Mouse (Mus musculus): ENCODE data around the gene Ubn1.
A peak's percentile ranks its signal among the peaks of the same experiment; 100 is the strongest.

The Ubn1 gene

DNA sequence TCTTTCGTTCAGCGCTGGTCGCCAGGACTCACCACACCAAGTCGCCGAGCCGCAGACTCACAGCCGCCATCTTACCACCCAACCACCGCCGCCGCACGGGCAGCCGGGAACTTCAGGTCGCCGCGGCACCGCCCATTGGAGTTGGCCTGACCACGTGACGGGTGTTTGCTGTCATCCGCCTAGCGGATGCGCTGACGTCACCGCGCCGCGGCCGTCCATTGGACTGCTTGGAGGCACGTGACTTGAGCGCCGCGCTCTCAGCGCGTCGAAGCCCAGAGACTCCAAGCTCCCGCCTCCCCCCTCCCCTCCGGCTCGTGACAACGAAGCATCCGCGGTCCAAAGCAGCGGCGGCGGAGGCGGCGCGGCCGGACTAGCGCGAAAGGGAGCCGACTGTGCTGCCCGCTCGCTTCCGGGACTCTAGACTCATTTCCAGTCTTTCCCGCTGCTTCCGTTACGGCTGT is at the start of gene Ubn1, which contains the start of gene Glyr1:
Gene Ubn1 (plus strand): TSS at position 284 of the 461 bp plus-strand sequence.
Gene Glyr1 (minus strand): TSS at position 90 of the 461 bp plus-strand sequence.
- peak; percentile 99 for DNase-seq (ENCODE audit: low read depth, low spot score)

DNA sequence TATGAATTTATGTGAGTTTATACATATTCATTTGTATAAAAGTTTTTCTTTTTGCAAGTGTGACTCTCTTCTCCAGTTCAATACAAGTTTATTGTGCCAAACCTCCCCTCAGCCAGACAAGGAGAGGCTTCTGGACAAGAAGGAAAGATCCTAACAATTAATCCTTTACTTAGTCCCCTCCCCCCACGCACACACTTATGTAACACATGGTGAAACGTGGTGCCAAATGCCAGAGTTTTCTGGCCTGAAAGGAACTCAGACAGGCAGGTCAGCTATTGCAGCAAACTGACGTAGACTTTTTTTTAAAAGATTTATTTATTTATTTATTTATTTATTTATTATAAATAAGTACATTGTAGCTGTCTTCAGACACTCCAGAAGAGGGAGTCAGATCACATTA is 49.2 kb upstream of the Ubn1 start:
- no peak for DNase-seq (ENCODE audit: low read depth, low spot score)

DNA sequence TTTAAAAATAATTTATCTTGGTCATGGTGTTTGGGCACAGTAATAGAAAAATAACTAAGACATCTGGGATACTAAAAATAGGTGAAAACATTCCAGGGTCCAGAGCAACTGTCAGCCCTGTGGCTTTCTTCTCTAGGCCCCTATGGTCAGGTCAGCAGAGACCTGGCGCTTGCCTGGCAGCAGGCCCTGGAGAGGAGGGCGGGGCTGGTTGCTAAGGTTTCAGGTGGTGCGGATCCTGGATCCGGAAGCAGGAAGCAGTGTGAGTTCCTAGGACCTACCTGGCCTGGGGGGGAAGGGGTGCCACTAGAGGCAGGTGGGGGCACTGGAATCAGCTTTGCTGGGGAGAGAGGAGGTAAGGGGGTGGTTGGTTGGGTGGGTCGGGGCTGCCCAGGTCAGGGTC is 42.8 kb upstream of the Ubn1 start, which contains the start of gene Smim22:
Gene Smim22 (plus strand): TSS at position 222 of the 400 bp plus-strand sequence.
- DNase-seq (ENCODE audit: low read depth, low spot score) = no peak

DNA sequence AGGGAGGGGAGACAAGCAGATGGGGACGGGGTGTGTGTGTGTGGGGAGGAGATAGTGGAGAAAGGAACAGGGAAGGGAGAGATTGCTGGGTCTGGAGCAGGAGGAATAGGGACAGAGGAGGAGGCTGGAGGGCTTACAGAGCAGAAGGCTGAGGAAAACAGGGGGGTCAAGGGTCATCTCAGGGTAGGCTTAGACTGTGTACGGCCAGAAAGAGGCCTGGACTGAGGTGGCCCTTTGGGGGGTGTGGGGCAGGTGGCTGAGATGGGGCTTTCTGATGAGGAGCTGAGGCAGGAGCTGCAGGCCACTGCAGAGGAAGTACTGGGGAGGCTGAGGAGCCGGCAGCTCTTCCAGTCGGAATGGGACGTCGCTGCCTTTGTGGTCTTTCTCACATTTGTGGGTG is 42.4 kb upstream of the Ubn1 start:
- DNase-seq (ENCODE audit: low read depth, low spot score) = no peak

DNA sequence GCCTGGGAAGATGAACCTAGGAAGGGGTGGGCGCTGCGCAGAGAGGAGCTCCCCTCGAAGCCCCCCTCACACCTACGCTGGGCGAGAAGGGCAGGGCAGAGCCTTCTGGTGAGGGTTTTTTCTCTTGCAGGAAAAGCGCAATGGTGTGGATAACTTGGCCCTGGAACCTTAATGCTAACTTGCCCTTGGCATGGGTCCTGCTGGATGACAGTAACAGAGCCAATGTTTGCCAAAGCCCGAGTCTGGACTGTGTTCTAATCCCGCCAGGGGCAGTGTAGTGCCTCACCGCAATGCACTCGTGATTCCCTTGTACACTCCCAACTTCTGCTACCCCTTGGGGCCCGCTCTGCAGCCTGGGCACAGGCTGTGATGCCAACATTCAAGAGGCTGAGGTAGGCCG is 41.8 kb upstream of the Ubn1 start:
- DNase-seq (ENCODE audit: low read depth, low spot score) = no peak

DNA sequence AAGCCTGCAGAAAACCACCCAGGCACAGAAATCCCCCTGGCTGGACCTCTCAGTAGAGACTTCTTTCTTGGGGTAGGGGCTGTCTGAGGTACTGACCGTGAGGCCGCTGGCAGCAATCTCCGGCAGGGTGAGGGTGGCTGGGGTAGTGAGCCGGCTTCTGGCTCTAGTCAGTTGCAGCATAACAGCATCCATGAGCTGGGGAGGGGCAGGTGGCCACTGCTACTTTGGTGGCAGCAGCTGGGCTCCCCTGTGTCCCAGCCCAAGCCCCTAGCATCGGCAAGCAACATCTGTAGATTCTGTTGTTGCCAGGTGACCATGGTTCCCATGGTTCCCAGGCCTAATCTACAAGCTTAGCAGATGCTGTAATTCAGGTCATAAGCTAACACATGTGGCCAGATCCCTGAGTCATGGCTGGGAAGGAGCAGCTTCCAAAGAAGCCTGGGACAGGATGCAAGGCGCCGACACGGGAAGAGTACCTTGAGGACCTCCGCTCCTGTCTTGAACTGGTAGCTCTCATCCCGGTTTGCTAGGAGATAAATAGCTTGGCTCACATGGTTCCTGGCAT is 39.4 kb upstream of the Ubn1 start:
- DNase-seq (ENCODE audit: low read depth, low spot score) = peak; percentile 13

DNA sequence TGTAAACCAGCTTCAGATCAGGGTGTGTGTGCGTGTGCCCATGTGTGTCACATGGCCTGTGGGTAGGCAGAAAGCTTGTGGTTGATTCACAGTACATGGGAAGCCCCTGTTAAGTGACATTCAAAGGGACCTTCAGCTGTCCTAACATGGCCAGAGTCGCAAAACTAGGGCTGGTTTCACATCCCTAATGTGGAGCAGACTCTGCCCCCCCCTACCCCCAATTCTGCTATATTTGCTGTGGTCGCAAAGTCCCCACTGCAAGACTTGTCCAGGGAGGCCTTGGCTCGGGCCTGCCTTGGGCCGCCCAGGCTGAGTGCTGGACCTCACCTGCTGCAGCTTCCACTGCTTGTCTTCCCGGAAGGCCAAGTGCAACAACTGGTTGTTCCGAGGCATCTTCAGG is 38.6 kb upstream of the Ubn1 start:
- no peak for DNase-seq (ENCODE audit: low read depth, low spot score)

DNA sequence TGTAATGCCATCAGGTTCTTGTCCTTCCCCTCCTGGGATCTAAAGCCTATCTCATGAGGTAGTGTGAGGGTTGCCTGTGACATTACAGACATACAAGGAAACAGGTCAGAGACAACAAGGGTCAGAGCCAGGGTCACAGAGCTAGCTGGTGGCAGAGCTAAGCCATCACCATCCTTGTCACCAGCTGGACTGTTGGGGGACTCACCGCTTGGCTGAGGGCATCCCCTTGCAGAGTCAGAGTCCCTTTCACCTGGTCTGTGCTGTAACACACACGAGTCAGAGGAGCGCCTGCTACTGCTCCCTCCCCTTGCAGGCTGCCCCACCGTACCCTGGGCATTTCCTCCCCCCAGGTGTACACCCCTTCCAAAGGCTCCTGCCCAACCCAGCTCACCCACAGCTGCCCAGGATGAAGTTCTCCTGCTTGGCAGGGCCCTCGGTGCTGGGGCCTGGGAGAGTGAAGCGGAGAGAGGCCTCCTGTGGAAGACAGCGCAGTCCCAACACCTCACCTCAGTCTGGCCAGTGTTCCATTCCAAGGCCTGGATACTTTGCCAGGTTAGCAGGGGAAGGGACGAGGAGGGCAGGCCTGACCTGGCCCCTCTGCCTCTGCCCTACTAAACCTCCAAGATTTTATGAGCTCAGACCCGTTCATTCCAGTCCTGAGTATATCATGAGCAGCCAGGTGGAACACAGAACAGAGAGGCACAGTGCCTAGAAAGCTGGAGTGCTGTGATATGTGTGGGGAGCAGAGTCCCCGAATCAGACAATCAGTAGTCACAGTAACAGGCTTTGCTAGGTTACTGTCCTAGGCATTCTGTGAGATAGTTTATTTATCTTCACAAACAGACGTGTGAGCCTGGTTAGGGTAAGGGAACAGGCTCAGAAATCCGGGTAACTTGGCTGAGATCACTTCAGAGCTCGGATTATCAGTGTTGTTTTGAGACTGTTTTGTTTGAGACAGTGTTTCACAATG is 37.5 kb upstream of the Ubn1 start:
- DNase-seq (ENCODE audit: low read depth, low spot score) = no peak

DNA sequence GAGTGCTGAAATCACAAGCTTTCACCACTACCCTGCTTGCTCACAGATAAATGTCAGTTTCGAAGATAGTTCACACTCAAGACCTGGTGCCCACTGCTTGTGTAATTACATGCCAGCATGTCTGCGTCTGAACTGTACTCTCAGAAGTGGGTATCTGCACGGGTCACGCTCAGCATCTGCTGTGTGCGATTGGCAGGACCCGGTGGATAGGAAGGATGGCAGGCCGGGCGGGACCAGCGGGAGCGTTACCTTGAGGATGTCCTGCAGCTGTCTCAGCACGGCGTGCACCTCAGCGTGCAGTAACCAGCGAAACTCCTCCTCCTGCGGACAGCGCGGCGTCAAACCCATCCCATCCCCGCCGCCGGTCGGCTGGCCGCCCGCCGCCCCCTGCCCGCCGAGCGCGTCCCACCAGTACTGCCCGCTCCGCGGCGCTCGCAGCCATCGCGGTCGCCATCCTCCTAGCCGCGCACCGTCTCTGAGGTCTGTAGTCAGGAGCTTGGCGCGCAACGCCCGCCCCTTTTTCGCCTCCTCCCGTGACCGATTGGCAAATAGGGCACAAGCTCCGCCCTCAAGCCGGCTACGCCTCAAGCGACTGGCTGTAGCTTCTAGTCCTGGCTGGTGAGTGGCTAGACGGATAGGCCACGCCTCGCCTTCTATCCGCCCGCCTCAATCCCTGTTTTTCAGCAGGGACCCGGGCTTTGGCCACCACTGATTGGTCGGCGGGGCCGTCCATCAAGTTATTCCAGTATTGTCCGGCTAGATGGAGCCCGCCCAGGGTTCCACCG is 36.6 kb upstream of the Ubn1 start, which contains the start of gene Rogdi:
Gene Rogdi (minus strand): TSS at position 500 of the 785 bp plus-strand sequence.
- DNase-seq (ENCODE audit: low read depth, low spot score) = peak; percentile 99

DNA sequence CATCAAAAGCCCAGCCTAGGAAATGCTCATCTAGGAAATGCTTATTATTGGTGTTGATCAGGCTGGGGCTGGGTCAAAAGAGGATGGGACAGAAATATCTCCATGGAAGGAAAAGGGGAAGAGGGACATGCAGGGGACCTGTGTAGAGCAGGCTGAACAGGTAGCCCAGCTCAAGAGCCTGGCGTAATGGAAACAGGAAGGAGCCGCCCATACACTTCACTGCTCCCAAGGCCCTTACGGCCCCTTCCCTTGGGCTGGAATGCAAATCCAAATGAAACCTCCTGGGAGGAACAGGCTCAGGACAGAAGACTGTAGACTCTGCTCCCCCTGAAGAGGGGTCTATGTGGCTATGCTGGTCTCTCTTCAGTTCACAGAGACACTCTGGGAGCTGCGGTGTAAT is 35.3 kb upstream of the Ubn1 start:
- no peak for DNase-seq (ENCODE audit: low read depth, low spot score)

DNA sequence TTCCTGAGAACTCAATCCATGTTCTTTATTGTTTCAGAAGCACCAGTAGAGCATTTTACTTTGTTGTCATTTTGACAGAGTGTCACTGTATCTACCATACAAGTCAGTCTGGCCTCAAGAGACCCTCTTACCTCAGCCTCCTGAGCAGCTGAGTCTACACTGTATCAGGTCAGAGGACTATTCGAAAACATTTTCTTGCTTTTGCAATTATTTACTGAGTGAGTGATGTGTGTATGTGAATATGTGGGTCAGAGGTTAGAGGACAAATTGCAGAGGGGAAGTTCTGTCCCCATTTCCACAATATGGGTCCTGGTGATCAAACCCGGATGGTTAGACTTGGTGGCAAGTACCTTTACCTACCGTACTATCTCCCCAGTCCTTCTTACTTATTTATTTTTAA is 25.8 kb upstream of the Ubn1 start:
- DNase-seq (ENCODE audit: low read depth, low spot score) = no peak

DNA sequence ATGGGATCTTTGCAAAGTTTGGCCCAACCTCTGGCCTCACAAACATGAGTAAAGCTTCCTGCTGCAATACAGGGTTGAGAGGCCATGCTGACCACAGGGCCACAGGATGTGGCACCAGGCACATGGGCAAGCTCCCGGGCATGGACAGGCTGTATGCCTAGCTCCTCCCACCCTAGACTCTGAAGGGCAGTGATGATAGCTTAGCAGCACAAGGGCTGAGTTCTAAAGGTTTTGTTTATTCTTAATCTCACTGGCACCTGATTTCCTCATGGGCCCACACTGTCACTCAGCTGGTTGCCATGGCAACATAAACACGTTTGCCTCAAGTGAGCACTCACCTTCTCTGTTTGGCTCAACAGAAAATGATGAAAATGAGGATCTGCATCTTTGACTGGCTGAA is 20.0 kb upstream of the Ubn1 start:
- DNase-seq (ENCODE audit: low read depth, low spot score) = no peak

DNA sequence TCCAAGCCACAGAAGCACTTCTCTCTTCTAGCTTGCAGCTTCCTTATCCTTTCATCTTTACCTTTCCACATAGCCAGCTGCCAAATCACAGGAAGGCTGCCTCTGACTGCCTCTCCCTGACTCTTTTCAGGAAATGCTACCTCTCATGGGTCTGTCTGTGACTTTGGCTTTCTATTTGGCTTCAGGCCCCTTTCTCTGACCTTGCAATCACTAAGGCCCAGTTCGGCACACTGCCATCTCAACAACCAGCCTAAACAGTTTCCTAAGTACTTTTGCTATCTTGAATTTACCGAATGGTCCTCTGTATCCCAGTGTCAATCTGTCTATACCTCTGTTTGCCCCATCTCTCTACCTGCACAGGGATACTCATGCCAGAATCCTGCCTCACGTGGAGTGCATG is 14.3 kb upstream of the Ubn1 start:
- DNase-seq (ENCODE audit: low read depth, low spot score) = no peak

DNA sequence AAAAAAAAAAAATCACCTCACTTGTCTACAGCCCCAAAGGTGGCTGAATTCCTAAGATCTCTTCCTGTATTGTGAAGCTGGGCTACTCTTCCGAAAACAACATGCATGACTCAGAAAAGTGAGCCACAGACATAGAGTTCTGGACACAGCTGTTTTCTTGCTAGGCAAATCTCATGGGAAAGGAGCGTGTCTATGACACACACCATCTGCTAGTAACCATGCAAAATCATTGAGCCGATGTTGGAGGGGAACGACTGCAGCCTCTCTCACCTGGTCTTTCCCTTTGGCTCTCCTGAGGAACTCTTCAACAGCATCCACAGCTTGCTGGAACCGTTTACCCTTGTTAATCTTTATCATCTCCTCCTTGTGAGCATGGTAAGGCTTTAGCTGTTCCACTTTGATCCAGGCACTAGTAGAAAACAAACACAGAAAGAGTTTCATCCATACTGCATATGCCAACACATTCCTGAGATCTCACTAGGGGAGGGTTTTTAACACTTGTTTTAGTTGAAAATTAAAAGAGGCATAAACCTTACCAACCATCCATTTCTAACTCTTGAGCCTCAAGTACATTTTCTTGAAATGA is 13.1 kb upstream of the Ubn1 start:
- no peak for DNase-seq (ENCODE audit: low read depth, low spot score)

DNA sequence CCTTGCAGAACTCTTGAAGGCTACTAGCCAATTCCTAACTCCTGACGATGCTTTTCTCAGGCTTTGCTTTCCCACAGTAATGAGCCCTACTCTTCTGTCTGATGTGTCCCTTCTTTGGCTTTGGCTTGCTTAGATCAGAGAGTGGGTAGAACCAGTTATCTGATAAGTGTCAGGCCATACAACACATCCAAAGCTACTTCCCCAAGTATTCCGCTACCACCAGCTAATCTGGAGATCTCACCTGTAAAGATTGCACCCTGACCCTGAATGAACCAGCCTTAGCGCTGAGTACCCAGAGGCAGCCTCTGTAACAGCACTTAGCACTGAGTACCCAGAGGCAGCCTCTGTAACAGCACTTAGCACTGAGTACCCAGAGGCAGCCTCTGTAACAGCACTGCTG is 4.5 kb upstream of the Ubn1 start:
- no peak for DNase-seq (ENCODE audit: low read depth, low spot score)

DNA sequence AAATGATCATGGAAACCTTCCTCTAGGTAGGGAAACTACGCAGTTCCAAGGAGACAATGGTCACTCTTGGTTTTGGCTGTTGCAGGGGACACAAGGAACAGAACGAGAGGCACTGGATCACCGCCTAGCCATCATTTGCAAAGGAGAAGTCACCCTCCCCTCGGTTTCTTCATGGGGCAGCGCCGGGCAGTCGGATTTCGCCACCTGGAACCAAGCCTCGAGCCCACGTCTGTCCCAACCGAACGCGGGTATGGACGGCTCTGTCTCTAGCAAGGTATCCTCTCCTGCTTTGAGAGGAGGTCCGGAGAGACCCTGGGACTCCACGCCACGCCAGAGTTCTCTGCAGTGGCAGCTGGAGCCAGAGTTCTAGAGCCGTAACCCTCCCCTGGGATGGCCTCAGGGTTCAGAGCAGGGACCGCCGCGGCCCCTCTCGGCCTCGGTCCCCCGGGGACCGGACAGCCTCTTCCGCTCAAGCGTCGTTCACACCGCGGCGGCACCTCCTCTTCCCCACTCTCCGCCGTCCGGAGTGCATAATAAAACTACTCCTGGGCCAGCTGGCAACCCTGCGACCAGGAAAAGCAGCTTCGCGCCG is 579 bp upstream of the Ubn1 start:
- no peak for DNase-seq (ENCODE audit: low read depth, low spot score)

DNA sequence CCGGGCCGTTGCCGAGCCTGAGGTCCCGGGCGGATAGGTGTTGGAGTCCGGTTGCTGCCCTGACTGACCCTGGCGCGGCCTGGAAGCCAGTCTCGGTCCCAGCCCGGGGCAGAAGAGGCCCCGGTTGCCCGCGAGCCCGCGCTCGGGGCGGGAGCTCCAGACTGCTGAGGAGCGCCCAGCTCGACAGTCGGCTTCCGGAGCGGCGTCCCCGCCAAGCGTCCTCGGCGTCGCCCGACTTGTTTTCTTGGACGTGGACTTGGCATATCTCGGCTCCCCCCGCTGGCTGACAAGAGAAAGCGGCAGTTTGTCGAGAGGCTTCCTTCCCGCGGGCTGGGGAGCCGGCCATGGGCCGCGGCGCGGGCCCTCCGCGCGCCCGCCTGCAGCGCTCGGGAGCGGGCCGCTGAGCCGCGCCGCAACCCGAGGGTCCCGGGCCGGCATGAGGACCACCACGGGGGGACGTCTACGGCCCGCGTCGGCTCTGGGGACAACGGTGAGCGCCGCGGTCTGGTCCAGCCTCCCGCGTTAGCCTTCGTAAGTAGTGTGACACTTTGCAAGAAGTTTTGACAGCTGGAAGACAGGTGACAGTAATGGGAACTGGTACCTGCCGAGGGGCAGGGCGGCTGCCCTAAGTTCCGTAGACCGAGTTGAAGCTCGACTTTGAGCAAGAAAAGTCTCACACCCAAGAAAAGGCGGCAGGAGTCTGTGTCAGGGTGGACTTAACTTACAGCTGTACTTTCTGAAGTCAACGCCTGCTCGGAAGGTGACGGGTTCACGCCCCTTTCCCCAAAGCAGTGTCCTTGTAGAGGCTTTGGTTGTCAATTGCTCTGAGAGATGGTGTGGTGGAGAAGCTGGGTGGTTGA is 624 bp downstream of the Ubn1 start:
- peak; percentile 36 for DNase-seq (ENCODE audit: low read depth, low spot score)

DNA sequence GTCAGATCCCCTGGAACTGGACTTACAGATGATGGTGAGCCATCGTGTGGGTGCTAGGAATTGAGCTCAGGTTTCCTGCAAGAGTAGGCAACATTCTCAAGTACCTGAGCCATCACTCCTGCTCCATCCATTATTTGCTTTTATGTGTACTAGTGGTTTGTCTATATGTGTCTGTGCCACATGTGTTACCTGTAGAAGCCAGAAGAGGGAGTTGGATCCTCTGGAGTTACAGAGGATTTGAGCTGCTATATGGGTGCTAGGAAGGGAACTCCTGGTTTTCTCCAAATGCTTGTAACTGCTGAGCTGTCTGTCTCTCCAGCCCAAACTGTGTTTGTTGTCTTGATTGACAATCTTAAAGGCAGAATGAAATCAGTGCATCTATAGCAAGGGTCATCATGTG is 8.3 kb downstream of the Ubn1 start:
- DNase-seq (ENCODE audit: low read depth, low spot score) = no peak

DNA sequence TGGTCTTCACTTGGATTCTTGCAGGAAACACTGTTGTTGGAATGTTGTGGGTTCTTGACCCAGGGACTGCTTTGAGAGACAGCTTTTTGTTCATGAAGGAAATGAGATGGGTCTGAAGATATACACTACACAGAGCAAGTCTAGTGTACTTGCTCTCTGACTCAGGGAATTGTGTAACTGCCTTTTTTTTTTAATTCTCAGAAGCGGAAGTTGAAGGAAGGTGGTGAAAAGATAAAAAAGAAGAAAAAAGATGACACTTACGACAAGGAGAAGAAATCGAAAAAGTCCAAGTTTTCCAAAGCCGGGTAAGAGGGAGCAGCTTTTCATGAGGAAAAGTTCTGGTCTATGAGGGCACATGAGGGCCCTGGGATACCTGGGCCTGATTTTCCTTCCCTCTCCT is 13.6 kb downstream of the Ubn1 start:
- DNase-seq (ENCODE audit: low read depth, low spot score) = no peak

DNA sequence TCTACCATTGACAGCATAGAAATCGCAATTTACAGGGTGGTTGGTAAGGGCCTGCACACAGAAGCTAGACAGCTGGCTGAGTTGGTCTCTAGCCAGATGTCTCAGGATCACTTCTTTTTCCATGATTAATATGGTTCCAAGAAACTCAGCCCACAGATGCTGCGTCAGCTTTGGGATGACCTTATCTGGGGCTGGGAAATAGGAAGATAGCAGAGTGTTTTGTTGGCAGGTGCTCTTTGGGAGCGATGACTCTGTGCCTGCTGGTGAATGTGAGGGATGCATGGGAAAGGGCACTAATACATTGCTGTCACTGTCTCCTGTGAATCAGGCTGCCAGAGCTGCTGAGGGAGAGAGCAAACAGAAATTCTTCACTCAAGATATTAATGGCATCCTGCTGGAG is 20.5 kb downstream of the Ubn1 start:
- no peak for DNase-seq (ENCODE audit: low read depth, low spot score)
